Mouse (Mus musculus): ENCODE measurements around the gene Unc5cl. TPM values are rescaled to one million over a fixed set of nuclear protein-coding genes. Genes with fewer than 3 reads are reported as not detected.

Unc5cl gene
- total and polyA plus RNA-seq, 3 experiments = 0.21 to 0.27 (median 0.23) TPM

DNA sequence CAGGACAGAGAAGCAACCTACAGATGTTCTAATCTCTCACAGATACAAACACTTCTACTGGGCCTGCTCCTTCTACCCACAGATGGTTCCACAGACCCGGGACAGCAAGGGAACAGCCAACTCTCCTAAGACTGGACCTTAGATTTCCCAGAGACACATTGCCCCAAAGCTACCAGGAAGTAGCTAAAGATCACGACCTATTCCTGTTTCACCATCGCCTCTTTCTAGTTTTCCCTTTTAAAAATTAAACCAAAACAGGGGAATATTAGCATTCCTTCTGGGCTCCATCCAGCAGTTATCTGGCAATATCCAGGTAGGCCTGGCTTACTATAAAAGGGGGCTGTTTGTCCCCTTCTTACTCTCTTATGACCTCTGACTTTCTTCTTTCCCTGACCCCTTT is 43.3 kb downstream of the Unc5cl start:
- 73% methylated on average over 3 of the region's 3 CpGs for WGBS
- peaks cover 3% of the 10 kb centered on the region; the same call in 1 of the 2 replicates for H3K4me1 ChIP-seq (ENCODE audit: control insufficient read depth, insufficient read depth, low read length)
- H3K27me3 ChIP-seq (ENCODE audit: control insufficient read depth, insufficient read depth, low read length) = no peaks in the 10 kb centered on the region
- DNase-seq = no peak
- H3K79me2 ChIP-seq (replicated peaks; ENCODE audit: control insufficient read depth, insufficient read depth, low read length) = no peaks in the 10 kb centered on the region
- H3K27ac ChIP-seq = no peak overlapping the region
- H3K4me3 ChIP-seq = no peak overlapping the region
- H3K9ac ChIP-seq (ENCODE audit: low read depth, low read length) = no peak overlapping the region
- intact Hi-C loops (cut with DNase I) = no loop called here
- no peak for TF ChIP-seq CTCF (IDR thresholded peaks at IDR 0.05)
- no peak for TF ChIP-seq EP300 (IDR thresholded peaks at IDR 0.05; ENCODE audit: insufficient read depth, low read depth, low read length)
- no peak for TF ChIP-seq POLR2A (IDR thresholded peaks at IDR 0.05; ENCODE audit: insufficient read depth, low read depth, low read length)
- no peaks in the 10 kb centered on the region for H3K36me3 ChIP-seq (ENCODE audit: control insufficient read depth, insufficient read depth, low read length)

- H3K4me1 ChIP-seq (ENCODE audit: control insufficient read depth, insufficient read depth, low read length) = peaks cover 4% of the 10 kb centered on the region; the same call in 1 of the 2 replicates
- peak; percentile 40 to 63 for DNase-seq
- TF ChIP-seq EP300 (IDR thresholded peaks at IDR 0.05; ENCODE audit: insufficient read depth, low read depth, low read length) = 0 out of 2 replicates have a peak, but pooled peaks have one; percentile 37
- no peak for TF ChIP-seq CTCF (IDR thresholded peaks at IDR 0.05)
- no peaks in the 10 kb centered on the region for H3K36me3 ChIP-seq (ENCODE audit: control insufficient read depth, insufficient read depth, low read length)
- 58% methylated on average over 7 of the region's 7 CpGs for WGBS
- intact Hi-C loops (cut with DNase I) = loop anchor here (2.0 kb wide), 1 partner anchor 26 kb away; no protein-coding TSS in a partner anchor
- no peaks in the 10 kb centered on the region for H3K79me2 ChIP-seq (replicated peaks; ENCODE audit: control insufficient read depth, insufficient read depth, low read length)
- H3K27me3 ChIP-seq (ENCODE audit: control insufficient read depth, insufficient read depth, low read length) = no peaks in the 10 kb centered on the region
- H3K4me3 ChIP-seq = no peak overlapping the region
- no peak overlapping the region for H3K9ac ChIP-seq (ENCODE audit: low read depth, low read length)
- no peak overlapping the region for H3K27ac ChIP-seq
These were observed 46.2 kb downstream of the Unc5cl start for GRCm38 (mm10) chr17:48500846-48501445.

DNA sequence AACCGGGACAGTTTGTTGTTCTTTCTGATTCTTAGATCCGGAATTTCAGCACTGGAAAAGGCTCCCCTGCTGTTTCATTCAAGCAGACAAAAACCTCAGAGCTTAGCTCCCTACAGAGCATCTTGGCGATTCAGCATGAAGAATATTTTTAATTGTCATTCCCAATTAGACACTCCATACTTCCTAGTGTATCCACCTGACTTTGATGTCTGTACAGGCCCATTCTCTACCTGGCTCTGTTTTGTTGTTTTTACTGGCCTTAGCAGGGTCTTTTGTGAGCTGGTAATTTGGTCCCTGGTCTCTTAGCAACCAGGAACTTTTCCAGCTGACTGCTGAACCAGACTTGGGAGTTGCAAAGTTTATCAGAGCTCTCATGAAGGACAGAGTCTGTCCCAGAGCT is 50.3 kb downstream of the Unc5cl start:
- Histone ChIP-seq H3K79me2 (replicated peaks; ENCODE audit: control insufficient read depth, insufficient read depth, low read length) (no peaks in the 10 kb centered on the region), H3K36me3 (ENCODE audit: control insufficient read depth, insufficient read depth, low read length) (no peaks in the 10 kb centered on the region), H3K27ac (no peak overlapping the region), H3K4me1 (ENCODE audit: control insufficient read depth, insufficient read depth, low read length) (peaks cover 4% of the 10 kb centered on the region; the same call in 1 of the 2 replicates), H3K9ac (ENCODE audit: low read depth, low read length) (no peak overlapping the region), H3K4me3 (no peak overlapping the region), H3K27me3 (ENCODE audit: control insufficient read depth, insufficient read depth, low read length) (no peaks in the 10 kb centered on the region; the same call in 1 of the 2 replicates)
- TF ChIP-seq POLR2A (IDR thresholded peaks at IDR 0.05; ENCODE audit: insufficient read depth, low read depth, low read length) = no peak
- TF ChIP-seq EP300 (IDR thresholded peaks at IDR 0.05; ENCODE audit: insufficient read depth, low read depth, low read length) = no peak
- TF ChIP-seq CTCF (IDR thresholded peaks at IDR 0.05) = no peak
- DNase-seq = no peak
- intact Hi-C loops (cut with DNase I) = no loop called here
- WGBS = 30% methylated on average over 3 of the region's 3 CpGs

DNA sequence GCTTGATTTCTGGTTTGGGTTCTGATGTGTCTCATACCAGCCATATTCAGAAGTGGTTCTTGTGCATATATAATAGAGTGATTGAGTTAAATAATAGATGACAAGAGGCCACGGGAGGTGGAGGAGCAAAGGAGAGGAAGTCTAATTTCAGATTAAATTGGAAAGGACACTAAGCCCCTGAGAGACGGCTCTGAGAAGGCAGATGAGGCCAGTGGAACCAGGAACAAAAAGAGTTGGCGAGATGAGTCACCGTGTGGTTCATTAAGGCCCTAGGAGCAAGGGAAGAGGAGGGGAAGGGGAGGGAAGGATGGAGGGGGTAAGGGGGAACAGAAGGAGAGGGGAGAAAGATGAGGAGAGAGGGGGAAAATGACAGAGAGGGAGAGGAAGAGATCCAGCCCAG is 52.3 kb downstream of the Unc5cl start:
- peaks cover 1% of the 10 kb centered on the region; the same call in 1 of the 2 replicates for H3K4me1 ChIP-seq (ENCODE audit: control insufficient read depth, insufficient read depth, low read length)
- no peaks in the 10 kb centered on the region; the same call in 1 of the 2 replicates for H3K27me3 ChIP-seq (ENCODE audit: control insufficient read depth, insufficient read depth, low read length)
- no peaks in the 10 kb centered on the region for H3K79me2 ChIP-seq (replicated peaks; ENCODE audit: control insufficient read depth, insufficient read depth, low read length)
- intact Hi-C loops (cut with DNase I) = no loop called here
- no peaks in the 10 kb centered on the region for H3K36me3 ChIP-seq (ENCODE audit: control insufficient read depth, insufficient read depth, low read length)
- WGBS = 52% methylated on average over 4 of the region's 4 CpGs
- TF ChIP-seq CTCF (IDR thresholded peaks at IDR 0.05) = no peak
- TF ChIP-seq POLR2A (IDR thresholded peaks at IDR 0.05; ENCODE audit: insufficient read depth, low read depth, low read length) = no peak
- no peak for TF ChIP-seq EP300 (IDR thresholded peaks at IDR 0.05; ENCODE audit: insufficient read depth, low read depth, low read length)
- DNase-seq = no peak
- H3K27ac ChIP-seq = no peak overlapping the region
- no peak overlapping the region for H3K4me3 ChIP-seq
- no peak overlapping the region for H3K9ac ChIP-seq (ENCODE audit: low read depth, low read length)

DNA sequence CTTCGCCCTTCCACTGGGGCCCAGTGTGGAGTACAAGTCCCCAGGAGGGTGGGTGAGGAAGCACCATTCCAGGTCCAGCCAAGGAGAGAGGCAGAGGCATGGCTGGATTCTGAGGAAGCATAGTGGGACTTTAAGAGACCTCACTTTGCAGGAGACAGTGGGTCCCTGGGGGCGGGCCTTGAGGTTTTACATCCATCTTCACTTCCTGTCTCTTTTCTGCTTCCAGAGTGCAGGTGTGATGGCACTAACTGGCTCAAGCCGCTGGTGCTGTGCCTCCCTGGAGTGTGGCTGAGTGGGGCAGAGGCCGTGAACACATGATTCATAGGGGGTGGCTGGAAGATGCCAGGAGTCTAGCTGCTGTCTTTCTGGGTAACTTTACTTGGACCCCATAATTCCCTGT is 54.9 kb downstream of the Unc5cl start:
- intact Hi-C loops (cut with DNase I) = no loop called here
- no peak overlapping the region for H3K27ac ChIP-seq
- H3K79me2 ChIP-seq (replicated peaks; ENCODE audit: control insufficient read depth, insufficient read depth, low read length) = no peaks in the 10 kb centered on the region
- no peak for DNase-seq
- WGBS = 78% methylated on average over 4 of the region's 4 CpGs
- H3K27me3 ChIP-seq (ENCODE audit: control insufficient read depth, insufficient read depth, low read length) = no peaks in the 10 kb centered on the region; the same call in 1 of the 2 replicates
- H3K4me3 ChIP-seq = no peak overlapping the region
- H3K4me1 ChIP-seq (ENCODE audit: control insufficient read depth, insufficient read depth, low read length) = peaks cover 1% of the 10 kb centered on the region; the same call in 1 of the 2 replicates
- no peaks in the 10 kb centered on the region for H3K36me3 ChIP-seq (ENCODE audit: control insufficient read depth, insufficient read depth, low read length)
- no peak overlapping the region for H3K9ac ChIP-seq (ENCODE audit: low read depth, low read length)
- TF ChIP-seq POLR2A (IDR thresholded peaks at IDR 0.05; ENCODE audit: insufficient read depth, low read depth, low read length) (no peak), CTCF (IDR thresholded peaks at IDR 0.05) (no peak), EP300 (IDR thresholded peaks at IDR 0.05; ENCODE audit: insufficient read depth, low read depth, low read length) (no peak)

- intact Hi-C loops (cut with DNase I) = no loop called here
- 45% methylated on average over 18 of the region's 18 CpGs for WGBS
- Histone ChIP-seq H3K27ac (no peak overlapping the region), H3K27me3 (ENCODE audit: control insufficient read depth, insufficient read depth, low read length) (no peaks in the 10 kb centered on the region; the same call in 1 of the 2 replicates), H3K4me1 (ENCODE audit: control insufficient read depth, insufficient read depth, low read length) (no peaks in the 10 kb centered on the region), H3K79me2 (replicated peaks; ENCODE audit: control insufficient read depth, insufficient read depth, low read length) (no peaks in the 10 kb centered on the region), H3K9ac (ENCODE audit: low read depth, low read length) (no peak overlapping the region), H3K4me3 (no peak overlapping the region), H3K36me3 (ENCODE audit: control insufficient read depth, insufficient read depth, low read length) (no peaks in the 10 kb centered on the region)
- no peak for TF ChIP-seq CTCF (IDR thresholded peaks at IDR 0.05)
- TF ChIP-seq EP300 (IDR thresholded peaks at IDR 0.05; ENCODE audit: insufficient read depth, low read depth, low read length) = no peak
- TF ChIP-seq POLR2A (IDR thresholded peaks at IDR 0.05; ENCODE audit: insufficient read depth, low read depth, low read length) = no peak
- DNase-seq = no peak
These were observed 58.0 kb downstream of the Unc5cl start for GRCm38 (mm10) chr17:48512614-48513281.
